Mouse (Mus musculus) hindbrain, embryonic 14.5 days (tissue): ENCODE data around the gene Polh. TPM values are rescaled to one million over a fixed set of nuclear protein-coding genes. Genes with fewer than 3 reads are reported as not detected.

Experiments used
- ATAC-seq: fragments of 200-750 bp; cut with Nextera tagmentation; 2 replicates; pipeline ENCODE4 v1.8.0; 2017; ENCODE audit warnings: moderate number of reproducible peaks, mild to moderate bottlenecking, moderate TSS enrichment, moderate library complexity; ENCODE audit not compliant: low FRiP score
- DNase-seq: peaks from one replicate; pipeline ENCODE4 v3.0.0-alpha.2; 2015; ENCODE audit warnings: low spot score
- H3K27ac ChIP-seq: fragments of 300-500 bp; sonication (generic); 2 replicates; pipeline ENCODE4 v1.5.1; 2014; ENCODE audit warnings: mild to moderate bottlenecking, moderate library complexity
- H3K27me3 ChIP-seq: fragments of 300-500 bp; sonication (generic); 2 replicates; pipeline ENCODE4 v1.6.1; 2014; ENCODE audit warnings: mild to moderate bottlenecking, low read length, mixed read lengths; ENCODE audit not compliant: control insufficient read depth, insufficient read depth
- H3K36me3 ChIP-seq: fragments of 300-500 bp; sonication (generic); replicated peaks from 2 replicates; pipeline ENCODE4 v1.6.1; 2014; ENCODE audit not compliant: control insufficient read depth, insufficient read depth
- H3K4me1 ChIP-seq: fragments of 300-500 bp; sonication (generic); replicated peaks from 2 replicates; pipeline ENCODE4 v1.6.1; 2014; ENCODE audit warnings: antibody characterized with exemption, low read length, mixed read lengths; ENCODE audit not compliant: control insufficient read depth, insufficient read depth
- H3K4me2 ChIP-seq: fragments of 300-500 bp; sonication (generic); replicated peaks from 2 replicates; pipeline ENCODE4 v1.6.1; 2014; ENCODE audit warnings: mild to moderate bottlenecking, moderate library complexity
- H3K4me3 ChIP-seq: fragments of 300-500 bp; sonication (generic); replicated peaks from 2 replicates; pipeline ENCODE4 v1.5.1; 2014; ENCODE audit warnings: mild to moderate bottlenecking, low read length
- H3K9ac ChIP-seq: fragments of 300-500 bp; sonication (generic); 2 replicates; pipeline ENCODE4 v1.6.1; 2014
- H3K9me3 ChIP-seq: fragments of 300-500 bp; sonication (generic); 2 replicates; pipeline ENCODE4 v1.6.1; 2016; ENCODE audit warnings: low read length; ENCODE audit not compliant: control insufficient read depth
- WGBS: fragments of 180-500 bp; shearing (Covaris S2); extraction: QIAGEN DNeasy Blood & Tissue Kit; methylation state at CpG from one replicate; pipeline ENCODE4 v1.1.7; 2014; 5-methylcytosine and 5-hydroxymethylcytosine counted together
- polyA plus RNA-seq: library from polyadenylated mRNA; unstranded; fragments of >200 nt; fragmentation: Nextera tagmentation; extraction: Ambion mirVana; gene quantifications from 2 replicates; pipeline ENCODE4 v1.2.1, GENCODE M21; 2014

Gene Polh
- polyA plus RNA-seq: 5.5 and 6.4 TPM in 2 replicates

GRCm38 (mm10) chr17:46202421-46203071 lies at the start of gene Polh, which contains the start of gene Xpo5:
Gene Polh, minus strand, starts transcription at chr17:46202645.
Gene Xpo5, plus strand, starts transcription at chr17:46202782.
- 1% methylated on average over 66 of the region's 66 CpGs for WGBS

GRCm38 (mm10) chr17:46251174-46251573 lies 48.7 kb upstream of the Polh start:
- H3K4me3 ChIP-seq: no peak overlapping the region
- peaks cover 39% of the 10 kb centered on the region for H3K36me3 ChIP-seq
- H3K4me1 ChIP-seq: peaks cover 35% of the 10 kb centered on the region

More at GRCm38 (mm10) chr17:46202421-46203071, at the start of gene Polh, which contains the start of gene Xpo5:
- Histone ChIP-seq H3K9ac (peak within 1 kb of the TSS; percentile 72), H3K36me3 (peaks cover 47% of the 10 kb centered on the region), H3K4me3 (peak within 1 kb of the TSS; percentile 94), H3K4me2 (peak within 1 kb of the TSS; percentile 97), H3K27ac (peak within 1 kb of the TSS; percentile 72), H3K9me3 (no peaks in the 10 kb centered on the region), H3K27me3 (no peaks in the 10 kb centered on the region), H3K4me1 (peaks cover 20% of the 10 kb centered on the region)
- peak; percentile 98 for DNase-seq
- peak; percentile 96 for ATAC-seq

GRCm38 (mm10) chr17:46248189-46248522 lies 45.7 kb upstream of the Polh start:
- ATAC-seq: no peak; the same call in 1 of the 2 replicates
- Histone ChIP-seq H3K36me3 (peaks cover 68% of the 10 kb centered on the region), H3K27me3 (no peaks in the 10 kb centered on the region)

More at GRCm38 (mm10) chr17:46251174-46251573, 48.7 kb upstream of the Polh start:
- DNase-seq (no peak), ATAC-seq (no peak)
- H3K9me3 ChIP-seq: no peaks in the 10 kb centered on the region
- no peak overlapping the region for H3K27ac ChIP-seq
- H3K4me2 ChIP-seq: no peak overlapping the region
- 86% methylated on average over 7 of the region's 7 CpGs for WGBS
- H3K9ac ChIP-seq: no peak overlapping the region
- H3K27me3 ChIP-seq: no peaks in the 10 kb centered on the region

GRCm38 (mm10) chr17:46247512-46248188 lies 45.2 kb upstream of the Polh start, which contains the start of the genes Polr1c and Yipf3:
Gene Polr1c, minus strand, starts transcription at chr17:46248054.
Gene Yipf3, plus strand, starts transcription at chr17:46248080.
- under 1% methylated on average over 53 of the region's 53 CpGs for WGBS
- no peaks in the 10 kb centered on the region for H3K27me3 ChIP-seq
- ATAC-seq (peak; percentile 94), DNase-seq (peak; percentile 98)
- H3K36me3 ChIP-seq: peaks cover 73% of the 10 kb centered on the region
- H3K9ac ChIP-seq: peak within 1 kb of the TSS; percentile 96
- no peaks in the 10 kb centered on the region for H3K9me3 ChIP-seq
- H3K4me1 ChIP-seq: peaks cover 18% of the 10 kb centered on the region
- H3K27ac ChIP-seq: peak within 1 kb of the TSS; percentile 82
- peak within 1 kb of the TSS; percentile 94 for H3K4me2 ChIP-seq
- peak within 1 kb of the TSS; percentile 95 for H3K4me3 ChIP-seq

More at GRCm38 (mm10) chr17:46248189-46248522, 45.7 kb upstream of the Polh start:
- Histone ChIP-seq H3K27ac (peak overlapping the region; percentile 82), H3K9ac (peak overlapping the region; percentile 96), H3K4me1 (peaks cover 18% of the 10 kb centered on the region), H3K4me2 (peak overlapping the region; percentile 94), H3K9me3 (no peaks in the 10 kb centered on the region), H3K4me3 (peak overlapping the region; percentile 95)
- DNase-seq: no peak
- WGBS: under 1% methylated on average over 31 of the region's 37 CpGs

GRCm38 (mm10) chr17:46244579-46244978 lies 42.1 kb upstream of the Polh start:
- 74% methylated on average over 10 of the region's 10 CpGs for WGBS
- DNase-seq (no peak), ATAC-seq (no peak)
- H3K9ac ChIP-seq: no peak overlapping the region
- H3K4me3 ChIP-seq: no peak overlapping the region
- H3K9me3 ChIP-seq: no peaks in the 10 kb centered on the region
- no peak overlapping the region for H3K4me2 ChIP-seq
- H3K27ac ChIP-seq: no peak overlapping the region
- peaks cover 18% of the 10 kb centered on the region for H3K4me1 ChIP-seq
- no peaks in the 10 kb centered on the region for H3K27me3 ChIP-seq
- H3K36me3 ChIP-seq: peaks cover 74% of the 10 kb centered on the region

GRCm38 (mm10) chr17:46243624-46244023 lies 41.2 kb upstream of the Polh start:
- ATAC-seq (no peak), DNase-seq (no peak)
- H3K4me3 ChIP-seq: no peak overlapping the region
- H3K9ac ChIP-seq: no peak overlapping the region
- H3K4me1 ChIP-seq: peaks cover 11% of the 10 kb centered on the region
- WGBS: 79% methylated on average over 2 of the region's 2 CpGs
- H3K9me3 ChIP-seq: no peaks in the 10 kb centered on the region
- peaks cover 78% of the 10 kb centered on the region for H3K36me3 ChIP-seq
- H3K27ac ChIP-seq: no peak overlapping the region
- H3K4me2 ChIP-seq: no peak overlapping the region
- no peaks in the 10 kb centered on the region for H3K27me3 ChIP-seq

- H3K27ac ChIP-seq: no peak overlapping the region
- no peak overlapping the region for H3K9ac ChIP-seq
- H3K4me2 ChIP-seq: no peak overlapping the region
- no peaks in the 10 kb centered on the region for H3K9me3 ChIP-seq
- no peaks in the 10 kb centered on the region for H3K27me3 ChIP-seq
- no peak overlapping the region for H3K4me3 ChIP-seq
- H3K4me1 ChIP-seq: peaks cover 10% of the 10 kb centered on the region
- DNase-seq (no peak), ATAC-seq (no peak)
- H3K36me3 ChIP-seq: peaks cover 85% of the 10 kb centered on the region
- WGBS: 91% methylated on average over 4 of the region's 4 CpGs
Measured at GRCm38 (mm10) chr17:46242993-46243392, 40.5 kb upstream of the Polh start.

GRCm38 (mm10) chr17:46242274-46242673 lies 39.8 kb upstream of the Polh start:
- Histone ChIP-seq H3K9me3 (no peaks in the 10 kb centered on the region), H3K27ac (no peak overlapping the region), H3K27me3 (no peaks in the 10 kb centered on the region), H3K4me1 (peaks cover 10% of the 10 kb centered on the region), H3K9ac (no peak overlapping the region), H3K4me3 (no peak overlapping the region), H3K36me3 (peaks cover 92% of the 10 kb centered on the region), H3K4me2 (no peak overlapping the region)
- no peak for ATAC-seq
- DNase-seq: no peak
- WGBS: 93% methylated on average over 13 of the region's 13 CpGs

GRCm38 (mm10) chr17:46241471-46241870 lies 39.0 kb upstream of the Polh start:
- H3K36me3 ChIP-seq: peaks cover 98% of the 10 kb centered on the region
- WGBS: 83% methylated on average over 11 of the region's 11 CpGs
- H3K9ac ChIP-seq: no peak overlapping the region
- no peaks in the 10 kb centered on the region for H3K27me3 ChIP-seq
- ATAC-seq (no peak), DNase-seq (no peak)
- no peak overlapping the region for H3K4me3 ChIP-seq
- peaks cover 2% of the 10 kb centered on the region; the same call in 1 of the 2 replicates for H3K4me1 ChIP-seq
- H3K9me3 ChIP-seq: no peaks in the 10 kb centered on the region
- no peak overlapping the region for H3K27ac ChIP-seq
- H3K4me2 ChIP-seq: no peak overlapping the region
